11 mouse cellular contexts compared by ENCODE assay signal in genomic region chr16:17801777-17802455, GRCm38 (mm10). TPM values are rescaled to one million over a fixed set of nuclear protein-coding genes. Genes with fewer than 3 reads are reported as not detected.
DNase-seq lines count a peak whose midpoint lies in the region; ATAC-seq lines count a peak whose summit lies in the region.
"Had no signal": no experiment of that assay in that cellular context is flagged by ENCODE, and none has a peak within 500 bp of the region (broad histone marks: within the 10 kb centered on the region; RNA-seq: fewer than 3 reads in every experiment).

No protein-coding gene starts in this region.

- no peak overlapping the region for H3K4me3 ChIP-seq in forebrain, embryonic 11.5 days (ENCODE audit: low read depth, low read length)
- no peak overlapping the region for H3K4me3 ChIP-seq in forebrain, embryonic 16.5 days (replicated peaks; ENCODE audit: low read length)
- peak overlapping the region; percentile 16; the same call in 1 of the 2 replicates for H3K4me3 ChIP-seq in embryonic facial prominence, embryonic 11.5 days (ENCODE audit: low read depth, low read length)
- H3K4me3 ChIP-seq in midbrain, embryonic 10.5 days, result no peak overlapping the region

- H3K36me3 ChIP-seq in forebrain, embryonic 11.5 days (ENCODE audit: control insufficient read depth, insufficient read depth, low read length), result no peaks in the 10 kb centered on the region
- no peaks in the 10 kb centered on the region for H3K36me3 ChIP-seq in forebrain, embryonic 16.5 days (ENCODE audit: control insufficient read depth, insufficient read depth)
- H3K36me3 ChIP-seq in embryonic facial prominence, embryonic 11.5 days (replicated peaks; ENCODE audit: control insufficient read depth, insufficient read depth, low read depth, low read length), result no peaks in the 10 kb centered on the region; the same call in 1 of the 2 replicates
- H3K36me3 ChIP-seq in midbrain, embryonic 10.5 days, result no peaks in the 10 kb centered on the region

- H3K9ac ChIP-seq in forebrain, embryonic 11.5 days (ENCODE audit: low read length), result no peak overlapping the region
- H3K9ac ChIP-seq in forebrain, embryonic 16.5 days (replicated peaks; ENCODE audit: low read depth, low read length), result no peak overlapping the region
- H3K9ac ChIP-seq in embryonic facial prominence, embryonic 11.5 days (replicated peaks; ENCODE audit: low read length), result no peak overlapping the region

- WGBS in forebrain, embryonic 11.5 days, result 4% methylated on average over 7 of the region's 7 CpGs
- WGBS in forebrain, embryonic 16.5 days, result under 1% methylated on average over 7 of the region's 7 CpGs
- 8% methylated on average over 7 of the region's 7 CpGs for WGBS in embryonic facial prominence, embryonic 11.5 days
- 2% methylated on average over 7 of the region's 7 CpGs for WGBS in midbrain, embryonic 10.5 days

- H3K27ac ChIP-seq in forebrain, embryonic 11.5 days (ENCODE audit: low read depth, low read length), result no peak overlapping the region
- no peak overlapping the region for H3K27ac ChIP-seq in forebrain, embryonic 16.5 days (ENCODE audit: low read length)
- no peak overlapping the region for H3K27ac ChIP-seq in embryonic facial prominence, embryonic 11.5 days (replicated peaks; ENCODE audit: low read depth, low read length)
- H3K27ac ChIP-seq in midbrain, embryonic 10.5 days (replicated peaks), result no peak overlapping the region

- H3K9me3 ChIP-seq in forebrain, embryonic 11.5 days (ENCODE audit: control insufficient read depth, low read length), result no peaks in the 10 kb centered on the region
- no peaks in the 10 kb centered on the region for H3K9me3 ChIP-seq in forebrain, embryonic 16.5 days (ENCODE audit: control insufficient read depth, low read length)
- no peaks in the 10 kb centered on the region for H3K9me3 ChIP-seq in embryonic facial prominence, embryonic 11.5 days (replicated peaks; ENCODE audit: control insufficient read depth, low read length)
- no peaks in the 10 kb centered on the region for H3K9me3 ChIP-seq in midbrain, embryonic 10.5 days (replicated peaks)

- H3K4me2 ChIP-seq in forebrain, embryonic 11.5 days (ENCODE audit: low read depth, low read length, severe bottlenecking), result no peak overlapping the region
- no peak overlapping the region for H3K4me2 ChIP-seq in forebrain, embryonic 16.5 days (ENCODE audit: low read length)
- 0 out of 2 replicates have a peak overlapping the region, but pooled peaks have one; percentile 41 for H3K4me2 ChIP-seq in embryonic facial prominence, embryonic 11.5 days (ENCODE audit: low read depth, low read length)

- no peak for ATAC-seq in forebrain, embryonic 11.5 days (replicated peaks; ENCODE audit: low FRiP score)
- no peak for ATAC-seq in forebrain, embryonic 16.5 days
- ATAC-seq in embryonic facial prominence, embryonic 11.5 days (replicated peaks; ENCODE audit: insufficient number of reproducible peaks, low FRiP score, low TSS enrichment, low read depth), result no peak

- H3K27me3 ChIP-seq in forebrain, embryonic 11.5 days (ENCODE audit: control insufficient read depth, insufficient read depth, low read length), result peaks cover 95% of the 10 kb centered on the region
- peaks cover 82% of the 10 kb centered on the region for H3K27me3 ChIP-seq in forebrain, embryonic 16.5 days (replicated peaks; ENCODE audit: control insufficient read depth, insufficient read depth, low read length)
- H3K27me3 ChIP-seq in embryonic facial prominence, embryonic 11.5 days (ENCODE audit: control insufficient read depth, insufficient read depth, low read length), result peaks cover 48% of the 10 kb centered on the region
- H3K27me3 ChIP-seq in midbrain, embryonic 10.5 days (ENCODE audit: low read depth, poor library complexity, severe bottlenecking), result peaks cover 100% of the 10 kb centered on the region

- peaks cover 39% of the 10 kb centered on the region for H3K4me1 ChIP-seq in forebrain, embryonic 11.5 days (replicated peaks; ENCODE audit: control insufficient read depth, insufficient read depth, low read length)
- H3K4me1 ChIP-seq in forebrain, embryonic 16.5 days (replicated peaks; ENCODE audit: control insufficient read depth, insufficient read depth, low read length), result peaks cover 53% of the 10 kb centered on the region
- H3K4me1 ChIP-seq in embryonic facial prominence, embryonic 11.5 days (ENCODE audit: control insufficient read depth, insufficient read depth, low read length), result peaks cover 34% of the 10 kb centered on the region
- H3K4me1 ChIP-seq in midbrain, embryonic 10.5 days, result peaks cover 67% of the 10 kb centered on the region

- DNase-seq in forebrain, embryonic 11.5 days (ENCODE audit: low spot score), result peak; percentile 57
- peak; percentile 50 for DNase-seq in kidney, postnatal 10 days
- DNase-seq in kidney, adult 8-10 months, result no peak
- no peak for DNase-seq in embryonic facial prominence, embryonic 11.5 days (ENCODE audit: low spot score)
- DNase-seq in midbrain, embryonic 10.5 days (ENCODE audit: low spot score), result peak; percentile 33
- no peak for DNase-seq in adrenal gland, postnatal 4 days (ENCODE audit: low spot score in 2 of 2)
- DNase-seq in gastrocnemius, adult 18-20 months (ENCODE audit: low spot score), result no peak
- DNase-seq: cerebellum, adult 8-10 months had no signal

RNA-seq across cellular contexts. Expression of gene Scarf2, which starts 4.8 kb away (rescaled TPM):
- 7.4 and 7.9 TPM in 2 replicates for polyA plus RNA-seq in forebrain, embryonic 11.5 days (2014; fragmentation: Nextera tagmentation; extraction: Ambion mirVana)
- polyA plus RNA-seq in forebrain, embryonic 16.5 days (2015; fragmentation: Nextera tagmentation; extraction: Ambion mirVana), result 0.99 and 1.4 TPM in 2 replicates
- polyA plus RNA-seq in embryonic facial prominence, embryonic 11.5 days (2014; fragmentation: Nextera tagmentation; extraction: Ambion mirVana), result 13.5 and 15.3 TPM in 2 replicates
- 4.1 TPM in 2 replicates for polyA plus RNA-seq in midbrain, embryonic 10.5 days (2016; fragmentation: Nextera tagmentation; extraction: Ambion mirVana)
- 10 to 100 TPM; 29.3 to 33.9 TPM for total RNA-seq in adrenal gland, postnatal 4 days (2021)
- 1 to 10 TPM; 2.6 to 4.0 TPM for total RNA-seq in gastrocnemius, adult 18-20 months (2021)

RNA-seq across cellular contexts. Expression of gene B830017H08Rik, which starts 31.0 kb away (rescaled TPM):
- not detected in 2 replicates for polyA plus RNA-seq in forebrain, embryonic 11.5 days (2014; fragmentation: Nextera tagmentation; extraction: Ambion mirVana)
- polyA plus RNA-seq in forebrain, embryonic 16.5 days (2015; fragmentation: Nextera tagmentation; extraction: Ambion mirVana), result 0.86 and 1.5 TPM in 2 replicates
- polyA plus RNA-seq in embryonic facial prominence, embryonic 11.5 days (2014; fragmentation: Nextera tagmentation; extraction: Ambion mirVana), result not detected in 2 replicates
- polyA plus RNA-seq in midbrain, embryonic 10.5 days (2016; fragmentation: Nextera tagmentation; extraction: Ambion mirVana), result 0.21 TPM in 1 of 2 replicates, not detected in the other
- total RNA-seq in adrenal gland, postnatal 4 days (2021), result under 1 TPM in 1 of 2 experiments, not detected in 1; 0.62 TPM
- not detected for total RNA-seq in gastrocnemius, adult 18-20 months (2021)
- total RNA-seq: adrenal gland, postnatal 36 days had no signal
- polyA plus RNA-seq: stomach, embryonic 14.5 days had no signal

RNA-seq across cellular contexts. Expression of gene Car15, which starts 36.2 kb away (rescaled TPM):
- 4.3 and 4.6 TPM in 2 replicates for polyA plus RNA-seq in forebrain, embryonic 11.5 days (2014; fragmentation: Nextera tagmentation; extraction: Ambion mirVana)
- 4.7 and 5.5 TPM in 2 replicates for polyA plus RNA-seq in forebrain, embryonic 16.5 days (2015; fragmentation: Nextera tagmentation; extraction: Ambion mirVana)
- 1.7 and 2.0 TPM in 2 replicates for polyA plus RNA-seq in embryonic facial prominence, embryonic 11.5 days (2014; fragmentation: Nextera tagmentation; extraction: Ambion mirVana)
- polyA plus RNA-seq in midbrain, embryonic 10.5 days (2016; fragmentation: Nextera tagmentation; extraction: Ambion mirVana), result 1.8 and 1.9 TPM in 2 replicates
- 1 to 10 TPM; 2.9 to 8.8 TPM for total RNA-seq in adrenal gland, postnatal 4 days (2021)
- total RNA-seq in gastrocnemius, adult 18-20 months (2021), result 1 to 10 TPM in 1 of 2 experiments, under 1 TPM in 1; 0.87 to 1.2 TPM

RNA-seq across cellular contexts. Expression of gene Klhl22, which starts 42.5 kb away (rescaled TPM):
- 54.6 and 57.7 TPM in 2 replicates for polyA plus RNA-seq in forebrain, embryonic 11.5 days (2014; fragmentation: Nextera tagmentation; extraction: Ambion mirVana)
- polyA plus RNA-seq in forebrain, embryonic 16.5 days (2015; fragmentation: Nextera tagmentation; extraction: Ambion mirVana), result 76.1 and 89.5 TPM in 2 replicates
- polyA plus RNA-seq in embryonic facial prominence, embryonic 11.5 days (2014; fragmentation: Nextera tagmentation; extraction: Ambion mirVana), result 48.0 and 58.1 TPM in 2 replicates
- polyA plus RNA-seq in midbrain, embryonic 10.5 days (2016; fragmentation: Nextera tagmentation; extraction: Ambion mirVana), result 52.6 and 57.4 TPM in 2 replicates
- total RNA-seq in adrenal gland, postnatal 4 days (2021), result 10 to 100 TPM; 52.3 TPM
- 10 to 100 TPM; 21.8 to 23.4 TPM for total RNA-seq in gastrocnemius, adult 18-20 months (2021)

Comparison
In these comparisons a context has a peak if more than half of its experiments do, and no peak if none do; other contexts are left out.
1. DNase-seq: peak in forebrain, embryonic 11.5 days (single experiment), kidney, postnatal 10 days (single experiment) and midbrain, embryonic 10.5 days (single experiment); none in kidney, adult 8-10 months (0 of 2), embryonic facial prominence, embryonic 11.5 days (single experiment), adrenal gland, postnatal 4 days (0 of 2) and gastrocnemius, adult 18-20 months (single experiment).